Mouse (Mus musculus) G1E (cell line): ENCODE measurements at regions not wholly inside any gene's neighbourhood (a gene's known extent, or its start where the extent isn't known, plus 50 kb on each side); places are given as distances from the start of the nearest gene placed in this dataset.

ENCODE experiments used
- ATAC-seq: 2 replicates; pipeline ENCODE4 v1.8.0; 2016; ENCODE audit warnings: mild to moderate bottlenecking; ENCODE audit not compliant: insufficient number of reproducible peaks, poor library complexity, low FRiP score, severe bottlenecking; ENCODE audit errors: extremely low read depth
- DNase-seq: peaks from one replicate; pipeline ENCODE4 v3.0.0; 2012; ENCODE audit warnings: low spot score
- H3K27me3 ChIP-seq: 2 replicates; pipeline ENCODE4 v1.6.1; 2012; ENCODE audit warnings: mild to moderate bottlenecking, low read length, inconsistent platforms; ENCODE audit not compliant: insufficient read depth
- H3K36me3 ChIP-seq: replicated peaks from 2 replicates; pipeline ENCODE3; 2012; ENCODE audit warnings: mild to moderate bottlenecking, inconsistent platforms
- H3K4me1 ChIP-seq: 2 replicates; pipeline ENCODE4 v1.6.1; 2012; ENCODE audit warnings: low read depth, low read length, inconsistent platforms, mixed read lengths; ENCODE audit not compliant: insufficient read depth
- H3K4me3 ChIP-seq: 2 replicates; pipeline ENCODE4 v1.5.1; 2012; ENCODE audit warnings: low read depth, mild to moderate bottlenecking, inconsistent platforms, low read length, moderate library complexity, mixed read lengths
- H3K9me3 ChIP-seq: replicated peaks from 2 replicates; pipeline ENCODE4 v1.6.1; 2012; ENCODE audit warnings: inconsistent platforms
- CTCF ChIP-seq: IDR thresholded peaks from 2 replicates; pipeline ENCODE4 v1.5.1; 2012; ENCODE audit warnings: low read depth, low read length, inconsistent platforms, mixed read lengths
- GATA1 ChIP-seq: IDR thresholded peaks from 2 replicates; pipeline ENCODE4 v1.6.1; 2012; ENCODE audit warnings: borderline replicate concordance, low read length, inconsistent platforms, mixed read lengths
- GATA2 ChIP-seq: IDR thresholded peaks from 2 replicates; pipeline ENCODE4 v1.6.1; 2012; ENCODE audit warnings: low read depth, low read length, inconsistent platforms, borderline replicate concordance
- POLR2AphosphoS5 ChIP-seq: IDR thresholded peaks from 2 replicates; pipeline ENCODE4 v1.6.1; 2012; ENCODE audit warnings: low read depth, low read length, inconsistent platforms; ENCODE audit not compliant: insufficient replicate concordance
- TAL1 ChIP-seq: conservative IDR thresholded peaks from 2 replicates; pipeline ENCODE4 v1.6.1; 2012; ENCODE audit warnings: low read depth, low read length, inconsistent platforms, mixed read lengths

GRCm38 (mm10) chr15:96131582-96132091 lies 155.7 kb upstream of the Arid2 start:
- H3K4me1 ChIP-seq, result no peaks in the 10 kb centered on the region
- no peaks in the 10 kb centered on the region for H3K36me3 ChIP-seq
- H3K4me3 ChIP-seq, result no peak overlapping the region
- peaks cover 24% of the 10 kb centered on the region for H3K9me3 ChIP-seq
- TF ChIP-seq CTCF (no peak), GATA2 (no peak), GATA1 (no peak), TAL1 (no peak), POLR2AphosphoS5 (no peak)
- no peaks in the 10 kb centered on the region for H3K27me3 ChIP-seq
- DNase-seq, result no peak
- ATAC-seq, result no peak

GRCm38 (mm10) chr15:96132636-96133035 lies 154.7 kb upstream of the Arid2 start:
- H3K9me3 ChIP-seq, result peaks cover 24% of the 10 kb centered on the region
- H3K4me1 ChIP-seq, result no peaks in the 10 kb centered on the region
- ATAC-seq (no peak), DNase-seq (no peak)
- H3K4me3 ChIP-seq, result no peak overlapping the region
- H3K36me3 ChIP-seq, result no peaks in the 10 kb centered on the region
- TF ChIP-seq CTCF, result no peak
- TF ChIP-seq GATA2, result no peak
- TF ChIP-seq TAL1, result no peak
- no peaks in the 10 kb centered on the region for H3K27me3 ChIP-seq

GRCm38 (mm10) chr15:96135250-96135731 lies 152.0 kb upstream of the Arid2 start:
- no peaks in the 10 kb centered on the region for H3K36me3 ChIP-seq
- no peak overlapping the region for H3K4me3 ChIP-seq
- TF ChIP-seq CTCF (no peak), POLR2AphosphoS5 (no peak), TAL1 (no peak), GATA2 (no peak), GATA1 (no peak)
- no peak for DNase-seq
- ATAC-seq, result no peak
- H3K4me1 ChIP-seq, result no peaks in the 10 kb centered on the region
- H3K27me3 ChIP-seq, result no peaks in the 10 kb centered on the region
- H3K9me3 ChIP-seq, result peaks cover 20% of the 10 kb centered on the region

- Histone ChIP-seq H3K9me3 (peaks cover 17% of the 10 kb centered on the region), H3K27me3 (no peaks in the 10 kb centered on the region), H3K4me3 (no peak overlapping the region), H3K4me1 (no peaks in the 10 kb centered on the region), H3K36me3 (no peaks in the 10 kb centered on the region)
- TF ChIP-seq POLR2AphosphoS5 (no peak), CTCF (no peak), TAL1 (no peak), GATA1 (no peak), GATA2 (no peak)
- ATAC-seq (no peak), DNase-seq (no peak)
Observed at GRCm38 (mm10) chr15:96135816-96136215, 151.5 kb upstream of the Arid2 start.

GRCm38 (mm10) chr15:96137534-96137933 lies 149.8 kb upstream of the Arid2 start:
- peaks cover 17% of the 10 kb centered on the region for H3K9me3 ChIP-seq
- H3K4me1 ChIP-seq, result no peaks in the 10 kb centered on the region
- no peak for DNase-seq
- H3K4me3 ChIP-seq, result no peak overlapping the region
- no peaks in the 10 kb centered on the region for H3K36me3 ChIP-seq
- TF ChIP-seq POLR2AphosphoS5, result no peak
- no peak for TF ChIP-seq GATA1
- TF ChIP-seq CTCF, result no peak
- TF ChIP-seq TAL1, result no peak
- TF ChIP-seq GATA2, result no peak
- no peak for ATAC-seq
- no peaks in the 10 kb centered on the region for H3K27me3 ChIP-seq

GRCm38 (mm10) chr15:96137945-96138344 lies 149.4 kb upstream of the Arid2 start:
- Histone ChIP-seq H3K27me3 (no peaks in the 10 kb centered on the region), H3K9me3 (peaks cover 18% of the 10 kb centered on the region), H3K36me3 (no peaks in the 10 kb centered on the region), H3K4me1 (no peaks in the 10 kb centered on the region), H3K4me3 (no peak overlapping the region)
- TF ChIP-seq GATA1, result no peak
- no peak for TF ChIP-seq CTCF
- TF ChIP-seq GATA2, result no peak
- TF ChIP-seq TAL1, result no peak
- TF ChIP-seq POLR2AphosphoS5, result no peak
- no peak for ATAC-seq
- no peak for DNase-seq

GRCm38 (mm10) chr15:96153489-96153888 lies 133.8 kb upstream of the Arid2 start:
- no peak for TF ChIP-seq TAL1
- no peak for TF ChIP-seq GATA1
- no peak for TF ChIP-seq GATA2
- Histone ChIP-seq H3K36me3 (no peaks in the 10 kb centered on the region), H3K4me3 (no peak overlapping the region), H3K27me3 (no peaks in the 10 kb centered on the region), H3K4me1 (no peaks in the 10 kb centered on the region), H3K9me3 (peaks cover 5% of the 10 kb centered on the region)
- ATAC-seq (no peak), DNase-seq (no peak)
